Mouse (Mus musculus): ENCODE results near the gene Ier5. TPM values are rescaled to one million over a fixed set of nuclear protein-coding genes. Genes with fewer than 3 reads are reported as not detected.

The Ier5 gene
- total RNA-seq, 4 experiments from 2014 or later: 43.5 to 50.4 (median 47.5) TPM

GRCm38 (mm10) chr1:155102631-155103030, 3.2 kb upstream of the Ier5 start:
- DNase-seq (ENCODE audit: low spot score in 2 of 2): no peak

GRCm38 (mm10) chr1:155098486-155099279, 753 bp downstream of the Ier5 start:
- DNase-seq (ENCODE audit: low spot score in 2 of 2): peak in 1 of 2 experiments; percentile 63

- no peak for DNase-seq (ENCODE audit: low spot score in 2 of 2)
Observed at GRCm38 (mm10) chr1:155097931-155098485, 1.4 kb downstream of the Ier5 start.

- no peak for DNase-seq (ENCODE audit: low spot score in 2 of 2)
Observed at GRCm38 (mm10) chr1:155097354-155097753, 2.1 kb downstream of the Ier5 start.

GRCm38 (mm10) chr1:155096620-155097261, 2.7 kb downstream of the Ier5 start:
- no peak for DNase-seq (ENCODE audit: low spot score in 2 of 2)

GRCm38 (mm10) chr1:155093971-155094707, 5.3 kb downstream of the Ier5 start:
- no peak for DNase-seq (ENCODE audit: low spot score in 2 of 2)

GRCm38 (mm10) chr1:155093145-155093791, 6.2 kb downstream of the Ier5 start:
- DNase-seq (ENCODE audit: low spot score in 2 of 2): no peak

GRCm38 (mm10) chr1:155091842-155092800, 7.3 kb downstream of the Ier5 start:
- peak in 1 of 2 experiments; percentile 65 for DNase-seq (ENCODE audit: low spot score in 2 of 2)

GRCm38 (mm10) chr1:155091374-155091841, 8.0 kb downstream of the Ier5 start:
- peak in 1 of 2 experiments; percentile 77 for DNase-seq (ENCODE audit: low spot score in 2 of 2)

- no peak for DNase-seq (ENCODE audit: low spot score in 2 of 2)
Observed at GRCm38 (mm10) chr1:155090736-155091135, 8.7 kb downstream of the Ier5 start.

GRCm38 (mm10) chr1:155090327-155090726, 9.1 kb downstream of the Ier5 start:
- no peak for DNase-seq (ENCODE audit: low spot score in 2 of 2)

GRCm38 (mm10) chr1:155088847-155089603, 10.4 kb downstream of the Ier5 start:
- no peak for DNase-seq (ENCODE audit: low spot score in 2 of 2)

GRCm38 (mm10) chr1:155088046-155088445, 11.4 kb downstream of the Ier5 start:
- DNase-seq (ENCODE audit: low spot score in 2 of 2): no peak

- DNase-seq (ENCODE audit: low spot score in 2 of 2): peak in 1 of 2 experiments; percentile 66
Observed at GRCm38 (mm10) chr1:155086893-155087292, 12.5 kb downstream of the Ier5 start.

GRCm38 (mm10) chr1:155086416-155086815, 13.0 kb downstream of the Ier5 start:
- no peak for DNase-seq (ENCODE audit: low spot score in 2 of 2)

GRCm38 (mm10) chr1:155084839-155085238, 14.6 kb downstream of the Ier5 start:
- DNase-seq (ENCODE audit: low spot score in 2 of 2): no peak

- peak; percentile 81 to 92 for DNase-seq (ENCODE audit: low spot score in 2 of 2)
Observed at GRCm38 (mm10) chr1:155083271-155084265, 15.9 kb downstream of the Ier5 start.

- no peak for DNase-seq (ENCODE audit: low spot score in 2 of 2)
Observed at GRCm38 (mm10) chr1:155082965-155083268, 16.5 kb downstream of the Ier5 start.
